Mouse (Mus musculus): Measurements from ENCODE around the gene Anks1. TPM values are rescaled to one million over a fixed set of nuclear protein-coding genes. Genes with fewer than 3 reads are reported as not detected.

Gene Anks1
- polyA plus RNA-seq, 1 experiment from 2014 or later = 11.5 TPM

DNA sequence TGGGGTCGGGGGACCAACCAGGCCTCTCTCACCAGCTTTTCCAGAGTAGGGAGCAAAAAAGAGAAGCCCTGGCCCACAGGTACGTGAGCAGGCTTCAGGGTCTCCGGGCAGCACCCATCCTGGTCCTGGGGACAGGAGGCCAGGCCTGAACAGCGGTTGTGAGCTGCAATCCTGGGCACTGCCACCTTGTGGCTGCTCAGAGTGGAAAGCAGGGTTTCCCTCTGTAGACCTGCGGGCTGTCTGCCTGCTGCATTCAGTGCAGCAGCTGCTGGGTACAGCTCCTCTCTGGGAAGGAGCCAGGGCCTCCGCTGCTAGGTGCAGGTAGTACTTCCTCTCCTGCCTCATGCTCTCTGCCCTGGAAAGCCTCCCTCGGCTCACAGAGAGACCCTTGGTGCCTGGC, 152.4 kb downstream of the Anks1 start:
- Histone ChIP-seq H3K27me3 (replicated peaks) (no peaks in the 10 kb centered on the region), H3K27ac (ENCODE audit: poor library complexity, severe bottlenecking) (no peak overlapping the region), H3K4me2 (no peak overlapping the region), H3K36me3 (peaks cover 52% of the 10 kb centered on the region), H3K9me3 (replicated peaks) (no peaks in the 10 kb centered on the region), H3K4me1 (replicated peaks) (peaks cover 8% of the 10 kb centered on the region; the same call in 1 of the 2 replicates), H3K4me3 (no peak overlapping the region), H3K9ac (no peak overlapping the region)
- WGBS = 60% methylated on average over 7 of the region's 7 CpGs
- ATAC-seq (ENCODE audit: insufficient number of reproducible peaks, low FRiP score) = no peak

DNA sequence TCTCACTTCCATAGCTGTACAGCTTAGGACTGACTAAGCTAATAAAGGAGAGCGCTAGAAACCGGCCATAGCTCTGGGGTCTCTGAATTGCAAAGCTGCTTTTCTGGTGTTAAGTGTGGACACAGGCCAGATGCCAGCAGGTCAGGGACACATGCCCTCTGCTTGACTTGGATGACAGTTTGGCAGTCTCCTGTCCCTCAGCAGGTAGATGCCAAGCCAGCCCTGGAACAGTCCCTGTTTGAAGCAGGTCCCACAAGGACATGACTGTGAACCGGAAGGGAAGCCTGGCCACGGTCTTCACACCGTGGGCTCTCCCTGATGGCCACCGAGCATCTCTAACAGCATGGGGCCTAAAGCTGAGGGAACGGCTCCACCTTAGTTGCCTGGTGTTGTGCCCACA, 153.6 kb downstream of the Anks1 start:
- Histone ChIP-seq H3K4me2 (no peak overlapping the region), H3K4me1 (replicated peaks) (peaks cover 10% of the 10 kb centered on the region; the same call in 1 of the 2 replicates), H3K27me3 (replicated peaks) (0 out of 2 replicates have a peak, but pooled peaks cover under 1% of the 10 kb centered on the region), H3K27ac (ENCODE audit: poor library complexity, severe bottlenecking) (no peak overlapping the region), H3K9me3 (replicated peaks) (no peaks in the 10 kb centered on the region), H3K4me3 (no peak overlapping the region), H3K9ac (no peak overlapping the region), H3K36me3 (peaks cover 46% of the 10 kb centered on the region)
- 87% methylated on average over 7 of the region's 7 CpGs for WGBS
- ATAC-seq (ENCODE audit: insufficient number of reproducible peaks, low FRiP score) = no peak

DNA sequence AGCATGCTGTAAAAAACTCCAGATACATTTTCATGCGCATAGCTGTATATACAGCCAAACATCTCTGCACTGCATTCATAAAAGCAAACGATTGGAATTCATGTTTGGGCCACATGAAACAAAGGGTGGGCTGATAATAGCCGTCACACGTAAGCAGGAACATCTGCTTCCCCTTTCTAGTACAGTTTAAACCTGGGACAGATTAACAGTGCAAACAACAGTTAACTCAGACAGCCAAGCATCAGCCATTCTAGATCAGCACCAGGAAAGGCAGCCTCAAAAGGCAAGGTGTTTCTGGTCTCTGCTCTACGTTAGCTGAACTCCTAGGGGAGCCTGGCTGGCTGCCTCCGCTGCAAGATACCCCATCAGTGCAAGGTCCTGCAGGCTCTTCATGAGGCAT, 154.1 kb downstream of the Anks1 start:
- Histone ChIP-seq H3K9ac (no peak overlapping the region), H3K36me3 (peaks cover 42% of the 10 kb centered on the region), H3K4me2 (no peak overlapping the region), H3K9me3 (replicated peaks) (no peaks in the 10 kb centered on the region), H3K4me1 (replicated peaks) (peaks cover 10% of the 10 kb centered on the region; the same call in 1 of the 2 replicates), H3K27ac (ENCODE audit: poor library complexity, severe bottlenecking) (no peak overlapping the region), H3K4me3 (no peak overlapping the region), H3K27me3 (replicated peaks) (0 out of 2 replicates have a peak, but pooled peaks cover 5% of the 10 kb centered on the region)
- 71% methylated on average over 6 of the region's 6 CpGs for WGBS
- no peak for ATAC-seq (ENCODE audit: insufficient number of reproducible peaks, low FRiP score)

DNA sequence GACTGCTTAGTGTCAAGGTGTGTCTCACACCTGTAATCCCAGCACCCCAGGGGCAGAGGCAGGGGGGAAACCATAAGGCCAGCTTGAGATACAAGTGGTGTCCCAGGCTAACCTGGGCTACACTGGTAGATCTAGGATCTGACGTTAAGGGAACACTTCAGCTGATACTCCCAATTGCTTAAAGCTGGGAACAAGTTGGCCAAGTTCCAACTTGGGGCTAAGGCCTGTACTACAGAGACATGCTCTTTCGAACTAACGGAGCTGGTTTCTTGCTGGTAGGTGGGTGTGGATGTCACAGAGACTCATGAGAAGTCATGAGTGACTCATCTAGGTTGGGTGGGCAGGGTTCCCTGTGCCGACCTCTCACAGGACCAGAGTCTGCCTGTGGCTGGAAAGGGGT, 158.2 kb downstream of the Anks1 start:
- Histone ChIP-seq H3K27ac (ENCODE audit: poor library complexity, severe bottlenecking) (no peak overlapping the region), H3K4me1 (replicated peaks) (peaks cover 13% of the 10 kb centered on the region; the same call in 1 of the 2 replicates), H3K9me3 (replicated peaks) (0 out of 2 replicates have a peak, but pooled peaks cover 5% of the 10 kb centered on the region), H3K9ac (no peak overlapping the region), H3K4me3 (no peak overlapping the region), H3K27me3 (replicated peaks) (peaks cover 17% of the 10 kb centered on the region; the same call in 1 of the 2 replicates), H3K4me2 (no peak overlapping the region), H3K36me3 (0 out of 2 replicates have a peak, but pooled peaks cover 4% of the 10 kb centered on the region)
- no peak for ATAC-seq (ENCODE audit: insufficient number of reproducible peaks, low FRiP score)
- WGBS = 82% methylated on average over 4 of the region's 4 CpGs

DNA sequence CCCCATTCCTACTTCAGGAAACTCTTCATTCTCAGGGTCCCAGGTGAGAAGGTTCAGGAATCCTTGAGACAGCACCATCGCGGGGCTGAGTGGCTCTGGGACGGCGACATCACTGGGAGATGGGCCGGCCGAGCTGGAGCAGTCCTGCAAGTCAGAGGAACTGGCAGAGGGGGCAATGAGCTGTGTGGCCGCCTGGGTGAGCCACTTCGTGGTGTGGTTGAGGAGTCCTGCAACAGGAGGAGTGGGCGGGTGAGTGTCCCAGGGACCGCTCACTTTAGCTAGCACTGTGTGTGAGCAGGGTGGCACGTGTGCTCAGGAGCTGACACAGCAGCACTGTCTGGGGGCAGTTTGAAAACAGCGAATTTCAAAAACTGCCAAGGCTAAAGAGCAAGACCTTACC, 160.3 kb downstream of the Anks1 start:
- Histone ChIP-seq H3K9ac (no peak overlapping the region), H3K36me3 (no peaks in the 10 kb centered on the region), H3K4me1 (replicated peaks) (0 out of 2 replicates have a peak, but pooled peaks cover 8% of the 10 kb centered on the region), H3K27ac (ENCODE audit: poor library complexity, severe bottlenecking) (no peak overlapping the region), H3K27me3 (replicated peaks) (peaks cover 17% of the 10 kb centered on the region; the same call in 1 of the 2 replicates), H3K9me3 (replicated peaks) (0 out of 2 replicates have a peak, but pooled peaks cover 5% of the 10 kb centered on the region), H3K4me3 (no peak overlapping the region), H3K4me2 (peak overlapping the region; percentile 5; the same call in 1 of the 2 replicates)
- ATAC-seq (ENCODE audit: insufficient number of reproducible peaks, low FRiP score) = no peak
- 18% methylated on average over 12 of the region's 12 CpGs for WGBS

DNA sequence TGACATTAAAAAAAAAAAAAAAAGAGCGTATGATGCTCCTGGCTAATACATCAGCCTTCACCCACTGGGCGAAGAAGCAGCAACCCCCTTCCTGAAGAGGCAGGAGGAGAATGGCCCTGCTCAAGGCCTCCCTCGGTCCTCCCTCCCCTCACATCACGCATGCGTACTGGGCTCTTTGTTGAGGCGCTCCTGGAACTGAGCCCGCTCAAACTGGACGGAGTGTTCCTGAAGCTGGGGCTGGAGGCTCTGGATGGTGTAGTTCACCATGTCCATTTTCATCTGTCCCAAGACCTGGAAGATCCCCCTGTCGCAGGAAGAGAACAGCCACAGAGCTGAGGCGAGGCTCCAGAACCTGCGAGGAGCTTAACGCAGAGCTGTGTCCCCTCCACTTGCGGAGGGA, 161.2 kb downstream of the Anks1 start:
- Histone ChIP-seq H3K36me3 (no peaks in the 10 kb centered on the region), H3K9me3 (replicated peaks) (0 out of 2 replicates have a peak, but pooled peaks cover 5% of the 10 kb centered on the region), H3K4me3 (no peak overlapping the region), H3K9ac (no peak overlapping the region), H3K27me3 (replicated peaks) (peaks cover 17% of the 10 kb centered on the region; the same call in 1 of the 2 replicates), H3K27ac (ENCODE audit: poor library complexity, severe bottlenecking) (no peak overlapping the region), H3K4me2 (no peak overlapping the region), H3K4me1 (replicated peaks) (0 out of 2 replicates have a peak, but pooled peaks cover 8% of the 10 kb centered on the region)
- 87% methylated on average over 13 of the region's 13 CpGs for WGBS
- no peak for ATAC-seq (ENCODE audit: insufficient number of reproducible peaks, low FRiP score)

DNA sequence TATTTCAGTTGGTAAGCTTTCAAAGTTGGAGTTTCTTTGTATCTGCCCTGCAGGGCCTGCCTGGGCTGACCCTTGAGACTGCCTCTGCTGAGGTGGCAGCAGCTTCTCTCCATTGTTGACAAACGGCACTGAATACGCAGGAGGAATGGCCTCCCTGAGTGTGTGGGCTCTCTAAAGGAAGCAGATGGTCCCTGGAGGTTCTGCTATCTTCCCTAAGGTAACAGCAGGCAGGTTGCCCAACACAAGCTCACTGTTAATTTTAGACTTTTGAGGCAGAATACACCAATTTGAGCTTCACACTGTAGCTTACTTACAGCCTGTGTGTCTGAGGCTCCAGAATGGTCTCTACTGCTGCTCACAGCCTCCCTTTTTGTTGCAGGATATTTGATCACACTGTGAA, 163.6 kb downstream of the Anks1 start:
- no peak for ATAC-seq (ENCODE audit: insufficient number of reproducible peaks, low FRiP score)
- WGBS = 73% methylated on average over 2 of the region's 2 CpGs
- Histone ChIP-seq H3K9ac (no peak overlapping the region), H3K4me2 (no peak overlapping the region), H3K4me1 (replicated peaks) (0 out of 2 replicates have a peak, but pooled peaks cover 3% of the 10 kb centered on the region), H3K27me3 (replicated peaks) (peaks cover 20% of the 10 kb centered on the region), H3K4me3 (no peak overlapping the region), H3K9me3 (replicated peaks) (0 out of 2 replicates have a peak, but pooled peaks cover 5% of the 10 kb centered on the region), H3K36me3 (no peaks in the 10 kb centered on the region), H3K27ac (ENCODE audit: poor library complexity, severe bottlenecking) (no peak overlapping the region)

DNA sequence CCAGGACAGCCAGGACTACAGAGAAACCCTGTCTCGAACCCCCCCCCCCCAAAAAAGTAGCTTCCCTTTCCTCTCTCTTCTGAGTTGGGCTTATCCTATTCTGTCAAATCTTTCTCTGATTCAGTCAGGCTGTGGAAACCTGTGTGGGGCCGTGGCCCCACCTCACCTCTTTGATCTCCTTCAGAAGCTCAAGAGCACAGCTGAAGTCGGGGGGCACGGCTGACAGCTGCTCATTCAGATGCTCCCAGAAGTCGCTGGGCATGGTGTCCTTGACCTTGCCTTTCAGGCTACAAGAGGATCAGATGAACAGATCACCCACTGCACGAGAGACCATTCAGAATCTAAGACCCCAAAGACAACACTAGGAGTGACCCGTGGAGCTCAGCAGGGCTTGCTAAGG, 165.4 kb downstream of the Anks1 start:
- H3K4me3 ChIP-seq = no peak overlapping the region
- no peak overlapping the region for H3K9ac ChIP-seq
- 62% methylated on average over 7 of the region's 7 CpGs for whole genome bisulfite sequencing
- no peaks in the 10 kb centered on the region for H3K36me3 ChIP-seq
- 0 out of 2 replicates have a peak, but pooled peaks cover 1% of the 10 kb centered on the region for H3K4me1 ChIP-seq (replicated peaks)
- H3K27me3 ChIP-seq (replicated peaks) = peaks cover 12% of the 10 kb centered on the region
- no peak overlapping the region for H3K27ac ChIP-seq (ENCODE audit: poor library complexity, severe bottlenecking)
- no peak overlapping the region for H3K4me2 ChIP-seq
- 0 out of 2 replicates have a peak, but pooled peaks cover 5% of the 10 kb centered on the region for H3K9me3 ChIP-seq (replicated peaks)
- no peak for ATAC-seq (ENCODE audit: insufficient number of reproducible peaks, low FRiP score)

DNA sequence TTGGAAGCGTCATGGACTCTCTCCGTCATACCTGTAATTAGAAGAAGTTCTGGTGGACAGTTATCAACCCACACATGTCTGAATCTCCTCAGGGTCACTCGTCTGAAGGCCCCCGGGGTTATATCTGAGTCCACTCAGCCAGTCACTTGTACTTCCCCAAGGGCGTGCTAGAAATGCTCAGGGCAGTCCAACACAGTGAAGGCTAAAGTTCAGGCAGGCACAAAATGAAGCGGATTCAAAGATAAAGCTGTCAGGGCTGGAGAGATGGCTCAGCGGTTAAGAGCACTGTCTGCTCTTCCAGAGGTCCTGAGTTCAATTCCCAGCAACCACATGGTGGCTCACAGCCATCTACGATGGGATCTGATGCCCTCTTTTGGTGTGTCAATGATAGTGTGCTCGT, 168.9 kb downstream of the Anks1 start:
- 66% methylated on average over 9 of the region's 9 CpGs for WGBS
- no peak overlapping the region for H3K4me2 ChIP-seq
- H3K27me3 ChIP-seq (replicated peaks) = peaks cover 5% of the 10 kb centered on the region
- H3K36me3 ChIP-seq = no peaks in the 10 kb centered on the region
- H3K4me3 ChIP-seq = no peak overlapping the region
- no peak for ATAC-seq (ENCODE audit: insufficient number of reproducible peaks, low FRiP score)
- H3K9ac ChIP-seq = no peak overlapping the region
- H3K9me3 ChIP-seq (replicated peaks) = no peaks in the 10 kb centered on the region
- no peak overlapping the region for H3K27ac ChIP-seq (ENCODE audit: poor library complexity, severe bottlenecking)
- peaks cover 9% of the 10 kb centered on the region; the same call in 1 of the 2 replicates for H3K4me1 ChIP-seq (replicated peaks)

DNA sequence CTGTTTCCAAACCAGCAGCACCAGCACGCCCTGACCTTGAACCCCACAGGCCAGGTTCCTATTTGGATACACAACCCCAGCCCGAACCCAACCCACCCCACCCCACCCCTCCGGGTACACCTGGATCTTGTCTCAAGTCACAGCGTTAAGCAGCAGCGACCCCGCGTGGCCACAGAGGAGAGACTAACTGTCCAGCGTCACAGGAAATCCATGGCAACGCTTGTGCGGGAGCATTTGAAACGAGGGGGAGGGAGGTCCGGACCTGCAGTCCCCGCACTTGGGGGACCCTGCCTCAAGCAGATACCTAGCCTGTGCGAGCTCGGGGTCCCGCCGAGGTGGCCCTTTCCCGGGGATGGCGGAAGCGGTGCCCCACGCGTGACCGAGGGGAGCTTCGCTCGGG, 170.5 kb downstream of the Anks1 start:
- 1% methylated on average over 25 of the region's 25 CpGs for WGBS
- Histone ChIP-seq H3K9ac (peak overlapping the region; percentile 71), H3K4me3 (peak overlapping the region; percentile 60), H3K27me3 (replicated peaks) (peaks cover 16% of the 10 kb centered on the region), H3K4me2 (peak overlapping the region; percentile 97), H3K4me1 (replicated peaks) (peaks cover 9% of the 10 kb centered on the region; the same call in 1 of the 2 replicates), H3K9me3 (replicated peaks) (no peaks in the 10 kb centered on the region), H3K36me3 (no peaks in the 10 kb centered on the region), H3K27ac (ENCODE audit: poor library complexity, severe bottlenecking) (no peak overlapping the region)
- ATAC-seq (ENCODE audit: insufficient number of reproducible peaks, low FRiP score) = peak; percentile 51; the same call in 1 of the 2 replicates

DNA sequence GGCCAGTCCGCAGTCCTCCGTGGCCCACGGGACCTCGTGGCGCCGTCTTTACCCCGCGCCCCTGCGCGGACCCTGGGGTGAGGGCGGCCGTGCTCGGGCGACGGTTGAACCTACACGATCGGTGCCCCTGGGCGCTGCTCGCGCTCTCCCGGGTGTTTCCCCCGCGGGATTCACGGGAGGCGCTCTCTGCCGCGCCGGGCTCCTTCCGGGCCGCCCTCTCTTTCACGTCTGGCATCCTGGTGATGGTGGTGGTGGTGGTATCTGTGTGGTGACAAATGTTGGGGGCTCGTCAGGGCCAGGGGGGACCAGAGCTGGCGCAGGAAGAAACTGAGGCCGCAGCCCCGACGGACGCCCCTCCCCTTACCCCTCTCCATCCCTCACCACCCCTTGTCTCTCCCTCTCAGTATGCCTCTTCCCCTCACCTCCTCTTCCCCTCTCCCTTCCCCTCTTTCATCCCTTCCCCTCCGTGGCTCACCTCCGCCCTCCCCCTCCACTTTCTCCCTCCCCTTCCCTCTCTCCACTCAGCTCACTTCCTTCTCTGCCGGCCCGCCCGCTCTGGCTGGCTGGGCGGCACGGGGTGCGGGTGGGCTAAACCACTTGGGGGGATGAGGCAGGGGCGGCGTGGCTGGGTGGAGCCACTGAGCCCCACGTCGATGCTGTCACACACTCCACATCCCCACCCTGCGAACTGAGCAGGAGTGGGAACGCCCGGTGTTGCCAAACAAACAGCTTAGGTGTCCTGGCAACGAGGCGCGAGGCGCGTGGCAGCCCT, 171.1 kb downstream of the Anks1 start, which contains the start of gene Tcp11:
Tcp11 (minus strand) TSS at position 595 of the 772 bp plus-strand sequence.
- Histone ChIP-seq H3K27me3 (replicated peaks) (peaks cover 16% of the 10 kb centered on the region), H3K9me3 (replicated peaks) (no peaks in the 10 kb centered on the region), H3K4me2 (peak within 1 kb of the TSS; percentile 97), H3K27ac (ENCODE audit: poor library complexity, severe bottlenecking) (no peak within 1 kb of the TSS), H3K4me1 (replicated peaks) (peaks cover 9% of the 10 kb centered on the region; the same call in 1 of the 2 replicates), H3K36me3 (no peaks in the 10 kb centered on the region), H3K9ac (peak within 1 kb of the TSS; percentile 71), H3K4me3 (peak within 1 kb of the TSS; percentile 60)
- ATAC-seq (ENCODE audit: insufficient number of reproducible peaks, low FRiP score) = peak; percentile 81
- WGBS = 2% methylated on average over 57 of the region's 57 CpGs

Data from heart, embryonic 12.5 days (tissue).